Comparison of ENCODE assay signal across 17 mouse cellular contexts in genomic region chr1:151001868-151002428, GRCm38 (mm10). TPM values are rescaled to one million over a fixed set of nuclear protein-coding genes. Genes with fewer than 3 reads are reported as not detected.
DNase-seq lines count a peak whose midpoint lies in the region; ATAC-seq lines count a peak whose summit lies in the region.
"Had no signal": no experiment of that assay in that cellular context is flagged by ENCODE, and none has a peak within 500 bp of the region (broad histone marks: within the 10 kb centered on the region; RNA-seq: fewer than 3 reads in every experiment).

No protein-coding gene starts in this region.

- H3K9ac ChIP-seq in midbrain, embryonic 11.5 days (ENCODE audit: low read length): no peak overlapping the region
- H3K9ac ChIP-seq in embryonic facial prominence, embryonic 14.5 days (ENCODE audit: low read depth, low read length): no peak overlapping the region
- no peak overlapping the region for H3K9ac ChIP-seq in forebrain, embryonic 13.5 days
- H3K9ac ChIP-seq: limb, embryonic 15.5 days; lung, embryonic 15.5 days had no signal

- H3K36me3 ChIP-seq in midbrain, embryonic 11.5 days (ENCODE audit: control insufficient read depth, insufficient read depth, low read length): no peaks in the 10 kb centered on the region
- H3K36me3 ChIP-seq in midbrain, embryonic 10.5 days: no peaks in the 10 kb centered on the region
- H3K36me3 ChIP-seq in embryonic facial prominence, embryonic 14.5 days (ENCODE audit: control insufficient read depth, insufficient read depth, low read length): no peaks in the 10 kb centered on the region
- no peaks in the 10 kb centered on the region for H3K36me3 ChIP-seq in forebrain, embryonic 13.5 days (ENCODE audit: poor library complexity, severe bottlenecking)
- H3K36me3 ChIP-seq: forebrain, embryonic 10.5 days; hindbrain, embryonic 10.5 days; limb, embryonic 15.5 days; lung, embryonic 15.5 days had no signal

- no peak overlapping the region for H3K4me2 ChIP-seq in midbrain, embryonic 11.5 days
- H3K4me2 ChIP-seq in embryonic facial prominence, embryonic 14.5 days (ENCODE audit: low read depth, low read length): no peak overlapping the region
- no peak overlapping the region for H3K4me2 ChIP-seq in forebrain, embryonic 13.5 days
- H3K4me2 ChIP-seq: limb, embryonic 15.5 days had no signal

- no peaks in the 10 kb centered on the region for H3K27me3 ChIP-seq in midbrain, embryonic 11.5 days (ENCODE audit: control insufficient read depth, insufficient read depth, low read length)
- no peaks in the 10 kb centered on the region for H3K27me3 ChIP-seq in midbrain, embryonic 10.5 days (ENCODE audit: low read depth, poor library complexity, severe bottlenecking)
- no peaks in the 10 kb centered on the region for H3K27me3 ChIP-seq in embryonic facial prominence, embryonic 14.5 days (replicated peaks; ENCODE audit: control insufficient read depth, insufficient read depth, low read length)
- H3K27me3 ChIP-seq in forebrain, embryonic 13.5 days: no peaks in the 10 kb centered on the region
- H3K27me3 ChIP-seq: limb, embryonic 15.5 days; lung, embryonic 15.5 days had no signal

- no peak for ATAC-seq in midbrain, embryonic 11.5 days (ENCODE audit: low FRiP score)
- no peak for ATAC-seq in embryonic facial prominence, embryonic 14.5 days (ENCODE audit: low read depth)
- ATAC-seq in megakaryocyte progenitor cell, adult 5-6 weeks (replicated peaks; ENCODE audit: poor library complexity): peak; percentile 69
- no peak for ATAC-seq in forebrain, embryonic 13.5 days
- ATAC-seq: intestine, postnatal 0 days had no signal

- peak; percentile 31 for DNase-seq in midbrain, embryonic 11.5 days (ENCODE audit: low spot score, missing footprints)
- no peak for DNase-seq in midbrain, embryonic 10.5 days (ENCODE audit: low spot score)
- no peak for DNase-seq in embryonic facial prominence, embryonic 14.5 days (ENCODE audit: low spot score)
- DNase-seq in thymus, postnatal 36 days: peak; percentile 15 to 25
- DNase-seq in testis, postnatal 10 days (ENCODE audit: low spot score): no peak
- DNase-seq in cerebellum, adult 18-20 months: no peak
- DNase-seq: adrenal gland, postnatal 25 days; kidney, postnatal 4 days; midbrain, embryonic 14.5 days; right cerebral cortex, adult 18-20 months had no signal

- WGBS in midbrain, embryonic 11.5 days: 68% methylated on average over 8 of the region's 8 CpGs
- 73% methylated on average over 8 of the region's 8 CpGs for WGBS in midbrain, embryonic 10.5 days
- WGBS in embryonic facial prominence, embryonic 14.5 days: 71% methylated on average over 8 of the region's 8 CpGs
- 76% methylated on average over 8 of the region's 8 CpGs for WGBS in forebrain, embryonic 13.5 days

- no peaks in the 10 kb centered on the region for H3K4me1 ChIP-seq in midbrain, embryonic 11.5 days (ENCODE audit: control insufficient read depth, insufficient read depth, low read length)
- no peaks in the 10 kb centered on the region for H3K4me1 ChIP-seq in midbrain, embryonic 10.5 days
- H3K4me1 ChIP-seq in embryonic facial prominence, embryonic 14.5 days (ENCODE audit: control insufficient read depth, insufficient read depth, low read length): peaks cover 23% of the 10 kb centered on the region
- no peaks in the 10 kb centered on the region for H3K4me1 ChIP-seq in forebrain, embryonic 13.5 days

- H3K9me3 ChIP-seq in midbrain, embryonic 11.5 days (ENCODE audit: control insufficient read depth, low read length): no peaks in the 10 kb centered on the region
- no peaks in the 10 kb centered on the region for H3K9me3 ChIP-seq in midbrain, embryonic 10.5 days (replicated peaks)
- no peaks in the 10 kb centered on the region for H3K9me3 ChIP-seq in embryonic facial prominence, embryonic 14.5 days (ENCODE audit: control insufficient read depth, low read length)
- no peaks in the 10 kb centered on the region for H3K9me3 ChIP-seq in forebrain, embryonic 13.5 days (replicated peaks)
- H3K9me3 ChIP-seq: forebrain, embryonic 10.5 days; hindbrain, embryonic 10.5 days; limb, embryonic 15.5 days; lung, embryonic 15.5 days had no signal

- no peak overlapping the region for H3K27ac ChIP-seq in midbrain, embryonic 11.5 days (ENCODE audit: low read depth, low read length)
- no peak overlapping the region for H3K27ac ChIP-seq in midbrain, embryonic 10.5 days (replicated peaks)
- H3K27ac ChIP-seq in embryonic facial prominence, embryonic 14.5 days (replicated peaks; ENCODE audit: low read depth, low read length): peak overlapping the region; percentile 56
- no peak overlapping the region for H3K27ac ChIP-seq in forebrain, embryonic 13.5 days
- H3K27ac ChIP-seq: forebrain, embryonic 10.5 days; hindbrain, embryonic 10.5 days; limb, embryonic 15.5 days; lung, embryonic 15.5 days had no signal

- no peak overlapping the region for H3K4me3 ChIP-seq in midbrain, embryonic 11.5 days (ENCODE audit: low read depth, low read length)
- H3K4me3 ChIP-seq in midbrain, embryonic 10.5 days: no peak overlapping the region
- H3K4me3 ChIP-seq in embryonic facial prominence, embryonic 14.5 days (ENCODE audit: low read depth, low read length): no peak overlapping the region
- no peak overlapping the region for H3K4me3 ChIP-seq in forebrain, embryonic 13.5 days
- H3K4me3 ChIP-seq: forebrain, embryonic 10.5 days; hindbrain, embryonic 10.5 days; limb, embryonic 15.5 days; lung, embryonic 15.5 days had no signal

RNA-seq across cellular contexts. Expression of gene Hmcn1, which starts 8.7 kb away (rescaled TPM):
- 6.0 and 7.8 TPM in 2 replicates for polyA plus RNA-seq in midbrain, embryonic 11.5 days (2014; fragmentation: Nextera tagmentation; extraction: Ambion mirVana)
- 4.8 and 5.8 TPM in 2 replicates for polyA plus RNA-seq in midbrain, embryonic 10.5 days (2016; fragmentation: Nextera tagmentation; extraction: Ambion mirVana)
- polyA plus RNA-seq in embryonic facial prominence, embryonic 14.5 days (2014; fragmentation: Nextera tagmentation; extraction: Ambion mirVana): 30.7 and 36.5 TPM in 2 replicates
- total RNA-seq in megakaryocyte progenitor cell, adult 5-6 weeks (2015): 0.02 TPM in 1 of 2 replicates, not detected in the other
- not detected in 2 replicates for total RNA-seq in megakaryocyte progenitor cell, adult 5-6 weeks (2017)
- 1.1 and 1.2 TPM in 2 replicates for polyA plus RNA-seq in forebrain, embryonic 13.5 days (2015; fragmentation: Nextera tagmentation; extraction: Ambion mirVana)

Comparison
In these comparisons a context has a peak if more than half of its experiments do, and no peak if none do; other contexts are left out.
1. DNase-seq: peak in midbrain, embryonic 11.5 days (single experiment) and thymus, postnatal 36 days (2 of 2); none in midbrain, embryonic 10.5 days (single experiment), embryonic facial prominence, embryonic 14.5 days (single experiment), testis, postnatal 10 days (single experiment) and cerebellum, adult 18-20 months (0 of 2).